Mouse (Mus musculus) hindbrain, embryonic 12.5 days (tissue): Measurements from ENCODE around the gene Ang. TPM values are rescaled to one million over a fixed set of nuclear protein-coding genes. Genes with fewer than 3 reads are reported as not detected.

Source experiments
- ATAC-seq: fragments of 200-750 bp; cut with Nextera tagmentation; 2 replicates; pipeline ENCODE4 v1.8.0; 2017; ENCODE audit warnings: moderate TSS enrichment; ENCODE audit not compliant: low FRiP score
- H3K27ac ChIP-seq: fragments of 300-500 bp; sonication (generic); 2 replicates; pipeline ENCODE4 v1.5.1; 2016; ENCODE audit warnings: mild to moderate bottlenecking
- H3K27me3 ChIP-seq: fragments of 300-500 bp; sonication (generic); 2 replicates; pipeline ENCODE4 v1.6.1; 2016; ENCODE audit warnings: mild to moderate bottlenecking
- H3K36me3 ChIP-seq: fragments of 300-500 bp; sonication (generic); 2 replicates; pipeline ENCODE4 v1.6.1; 2016; ENCODE audit warnings: mild to moderate bottlenecking
- H3K4me1 ChIP-seq: fragments of 300-500 bp; sonication (generic); 2 replicates; pipeline ENCODE4 v1.6.1; 2016
- H3K4me2 ChIP-seq: fragments of 300-500 bp; sonication (generic); replicated peaks from 2 replicates; pipeline ENCODE4 v1.6.1; 2016; ENCODE audit warnings: mild to moderate bottlenecking
- H3K4me3 ChIP-seq: fragments of 300-500 bp; sonication (generic); 2 replicates; pipeline ENCODE4 v1.5.1; 2016; ENCODE audit warnings: mild to moderate bottlenecking
- H3K9ac ChIP-seq: fragments of 300-500 bp; sonication (generic); 2 replicates; pipeline ENCODE4 v1.6.1; 2016; ENCODE audit warnings: mild to moderate bottlenecking, moderate library complexity
- H3K9me3 ChIP-seq: fragments of 300-500 bp; sonication (generic); replicated peaks from 2 replicates; pipeline ENCODE4 v1.6.1; 2016; ENCODE audit warnings: mild to moderate bottlenecking
- WGBS: fragments of 180-500 bp; shearing (Covaris S2); methylation state at CpG from one replicate; pipeline ENCODE4 v1.1.7; 2016; 5-methylcytosine and 5-hydroxymethylcytosine counted together
- polyA plus RNA-seq: library from polyadenylated mRNA; unstranded; fragments of >200 nt; fragmentation: Nextera tagmentation; extraction: Ambion mirVana; gene quantifications from 2 replicates; pipeline ENCODE4 v1.2.1, GENCODE M21; 2016

Gene Ang
- polyA plus RNA-seq: 3.7 and 4.4 TPM in 2 replicates

- WGBS: 9% methylated on average over 33 of the region's 33 CpGs
- peak within 1 kb of the TSS; percentile 78 for H3K4me2 ChIP-seq
- peak; percentile 35 for ATAC-seq
These were observed at the start of gene Ang, which contains the start of gene Rnase4 for GRCm38 (mm10) chr14:51090921-51091900. TSS of gene Ang (plus strand) at chr14:51091150. TSS of gene Rnase4 (plus strand) at chr14:51091077.

GRCm38 (mm10) chr14:51041769-51042168 lies 49.2 kb upstream of the Ang start, which contains the start of gene Rnase9:
TSS of gene Rnase9 (minus strand) at chr14:51041869.
- no peak within 1 kb of the TSS for H3K9ac ChIP-seq
- 59% methylated on average over 6 of the region's 6 CpGs for WGBS
- H3K4me3 ChIP-seq: no peak within 1 kb of the TSS
- no peak within 1 kb of the TSS for H3K27ac ChIP-seq
- no peaks in the 10 kb centered on the region for H3K9me3 ChIP-seq
- no peaks in the 10 kb centered on the region for H3K27me3 ChIP-seq
- H3K4me1 ChIP-seq: no peaks in the 10 kb centered on the region
- H3K4me2 ChIP-seq: no peak within 1 kb of the TSS
- ATAC-seq: no peak
- no peaks in the 10 kb centered on the region for H3K36me3 ChIP-seq

More at GRCm38 (mm10) chr14:51090921-51091900, at the start of gene Ang, which contains the start of gene Rnase4:
- Histone ChIP-seq H3K27ac (peak within 1 kb of the TSS; percentile 70), H3K4me1 (peaks cover 7% of the 10 kb centered on the region; the same call in 1 of the 2 replicates), H3K36me3 (no peaks in the 10 kb centered on the region), H3K9ac (peak within 1 kb of the TSS; percentile 69), H3K27me3 (no peaks in the 10 kb centered on the region), H3K9me3 (no peaks in the 10 kb centered on the region), H3K4me3 (peak within 1 kb of the TSS; percentile 55)

- Histone ChIP-seq H3K9ac (no peak overlapping the region), H3K4me3 (no peak overlapping the region), H3K4me1 (no peaks in the 10 kb centered on the region), H3K9me3 (no peaks in the 10 kb centered on the region), H3K4me2 (no peak overlapping the region), H3K27me3 (no peaks in the 10 kb centered on the region), H3K36me3 (no peaks in the 10 kb centered on the region), H3K27ac (no peak overlapping the region)
- 66% methylated on average over 5 of the region's 5 CpGs for WGBS
- no peak for ATAC-seq
These were observed 43.1 kb upstream of the Ang start for GRCm38 (mm10) chr14:51047846-51048245.

- Histone ChIP-seq H3K4me2 (no peak within 1 kb of the TSS), H3K36me3 (no peaks in the 10 kb centered on the region), H3K4me1 (peaks cover 8% of the 10 kb centered on the region), H3K9ac (no peak within 1 kb of the TSS), H3K9me3 (no peaks in the 10 kb centered on the region), H3K27ac (no peak within 1 kb of the TSS), H3K4me3 (no peak within 1 kb of the TSS), H3K27me3 (no peaks in the 10 kb centered on the region)
- no peak for ATAC-seq
- WGBS: 88% methylated on average over 2 of the region's 2 CpGs
These were observed 40.9 kb upstream of the Ang start, which contains the start of gene Rnase11 for GRCm38 (mm10) chr14:51050063-51050462. TSS of gene Rnase11 (minus strand) at chr14:51050163.

GRCm38 (mm10) chr14:51051941-51052340 lies 39.0 kb upstream of the Ang start:
- Histone ChIP-seq H3K36me3 (no peaks in the 10 kb centered on the region), H3K4me1 (peaks cover 8% of the 10 kb centered on the region), H3K9me3 (no peaks in the 10 kb centered on the region), H3K9ac (no peak overlapping the region), H3K27ac (no peak overlapping the region), H3K4me3 (no peak overlapping the region), H3K4me2 (no peak overlapping the region), H3K27me3 (no peaks in the 10 kb centered on the region)
- WGBS: 66% methylated on average over 5 of the region's 5 CpGs
- ATAC-seq: no peak

- Histone ChIP-seq H3K27ac (no peak overlapping the region), H3K4me2 (no peak overlapping the region), H3K9me3 (no peaks in the 10 kb centered on the region), H3K27me3 (no peaks in the 10 kb centered on the region), H3K4me3 (no peak overlapping the region), H3K9ac (no peak overlapping the region), H3K4me1 (peaks cover 8% of the 10 kb centered on the region), H3K36me3 (no peaks in the 10 kb centered on the region)
- ATAC-seq: no peak
- 71% methylated on average over 5 of the region's 5 CpGs for WGBS
These were observed 37.8 kb upstream of the Ang start for GRCm38 (mm10) chr14:51053176-51053575.

- no peaks in the 10 kb centered on the region for H3K9me3 ChIP-seq
- H3K4me1 ChIP-seq: peaks cover 8% of the 10 kb centered on the region
- no peaks in the 10 kb centered on the region for H3K27me3 ChIP-seq
- H3K9ac ChIP-seq: no peak overlapping the region
- H3K4me2 ChIP-seq: no peak overlapping the region
- H3K27ac ChIP-seq: no peak overlapping the region
- H3K4me3 ChIP-seq: no peak overlapping the region
- 40% methylated on average over 13 of the region's 13 CpGs for WGBS
- no peak for ATAC-seq
- no peaks in the 10 kb centered on the region for H3K36me3 ChIP-seq
These were observed 36.4 kb upstream of the Ang start for GRCm38 (mm10) chr14:51054243-51055237.

GRCm38 (mm10) chr14:51057401-51057831 lies 33.5 kb upstream of the Ang start, which contains the start of gene Rnase12:
TSS of gene Rnase12 (minus strand) at chr14:51057661.
- H3K4me2 ChIP-seq: no peak within 1 kb of the TSS
- no peaks in the 10 kb centered on the region for H3K9me3 ChIP-seq
- 76% methylated on average over 9 of the region's 9 CpGs for whole genome bisulfite sequencing
- no peak within 1 kb of the TSS for H3K4me3 ChIP-seq
- no peak for ATAC-seq
- peaks cover 8% of the 10 kb centered on the region for H3K4me1 ChIP-seq
- H3K27me3 ChIP-seq: no peaks in the 10 kb centered on the region
- H3K36me3 ChIP-seq: no peaks in the 10 kb centered on the region
- no peak within 1 kb of the TSS for H3K9ac ChIP-seq
- H3K27ac ChIP-seq: no peak within 1 kb of the TSS

- no peaks in the 10 kb centered on the region for H3K4me1 ChIP-seq
- no peaks in the 10 kb centered on the region for H3K36me3 ChIP-seq
- no peaks in the 10 kb centered on the region for H3K27me3 ChIP-seq
- H3K27ac ChIP-seq: no peak overlapping the region
- H3K4me3 ChIP-seq: no peak overlapping the region
- H3K9ac ChIP-seq: no peak overlapping the region
- WGBS: 90% methylated on average over 5 of the region's 5 CpGs
- no peak overlapping the region for H3K4me2 ChIP-seq
- no peaks in the 10 kb centered on the region for H3K9me3 ChIP-seq
- ATAC-seq: no peak
These were observed 30.2 kb upstream of the Ang start for GRCm38 (mm10) chr14:51060761-51061160.

- H3K27me3 ChIP-seq: no peaks in the 10 kb centered on the region
- H3K36me3 ChIP-seq: no peaks in the 10 kb centered on the region
- 0 out of 2 replicates have a peak, but pooled peaks cover 4% of the 10 kb centered on the region for H3K4me1 ChIP-seq
- no peak overlapping the region for H3K27ac ChIP-seq
- ATAC-seq: no peak
- H3K4me2 ChIP-seq: no peak overlapping the region
- H3K9ac ChIP-seq: no peak overlapping the region
- H3K9me3 ChIP-seq: no peaks in the 10 kb centered on the region
- H3K4me3 ChIP-seq: no peak overlapping the region
- WGBS: 92% methylated on average over 5 of the region's 5 CpGs
These were observed 22.0 kb upstream of the Ang start for GRCm38 (mm10) chr14:51068956-51069355.

- H3K4me2 ChIP-seq: no peak overlapping the region
- H3K36me3 ChIP-seq: no peaks in the 10 kb centered on the region
- no peak for ATAC-seq
- no peaks in the 10 kb centered on the region for H3K9me3 ChIP-seq
- 0 out of 2 replicates have a peak, but pooled peaks cover 4% of the 10 kb centered on the region for H3K4me1 ChIP-seq
- H3K9ac ChIP-seq: no peak overlapping the region
- H3K27ac ChIP-seq: no peak overlapping the region
- WGBS: 84% methylated on average over 2 of the region's 2 CpGs
- H3K27me3 ChIP-seq: no peaks in the 10 kb centered on the region
- H3K4me3 ChIP-seq: no peak overlapping the region
These were observed 21.3 kb upstream of the Ang start for GRCm38 (mm10) chr14:51069617-51070016.
